Mouse (Mus musculus) layer of hippocampus, adult 9-11 months (tissue): ENCODE measurements at regions not wholly inside any gene's neighbourhood (a gene's known extent, or its start where the extent isn't known, plus 50 kb on each side); places are given as distances from the start of the nearest gene placed in this dataset.

Experiments used
- DNase-seq: peaks from one replicate; pipeline ENCODE4 v3.0.0; 2022

DNA sequence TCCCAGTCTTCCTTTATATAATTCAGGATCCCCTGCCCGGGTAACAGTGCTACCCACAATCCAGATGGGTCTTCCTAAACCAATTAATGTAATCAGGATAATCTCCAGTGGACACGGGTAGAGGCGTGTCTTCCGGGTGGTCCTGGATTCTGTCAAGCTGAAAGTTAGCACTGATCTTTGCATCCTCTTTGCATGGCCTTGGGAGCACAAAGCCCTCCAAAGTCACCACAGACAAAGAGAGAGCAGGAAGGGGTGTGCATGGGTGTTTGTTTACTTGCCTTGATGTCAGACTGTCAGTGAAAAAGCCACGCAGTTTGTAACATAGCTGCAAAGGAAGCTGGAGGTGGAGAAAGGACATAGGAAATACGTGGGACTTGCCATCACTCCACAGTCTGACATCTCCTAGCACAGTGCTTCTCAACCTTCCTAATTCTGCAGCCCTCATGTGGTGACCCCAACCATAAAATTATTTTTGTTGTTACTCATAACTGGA lies 208.0 kb downstream of the Rplp1 start:
- no peak for DNase-seq

DNA sequence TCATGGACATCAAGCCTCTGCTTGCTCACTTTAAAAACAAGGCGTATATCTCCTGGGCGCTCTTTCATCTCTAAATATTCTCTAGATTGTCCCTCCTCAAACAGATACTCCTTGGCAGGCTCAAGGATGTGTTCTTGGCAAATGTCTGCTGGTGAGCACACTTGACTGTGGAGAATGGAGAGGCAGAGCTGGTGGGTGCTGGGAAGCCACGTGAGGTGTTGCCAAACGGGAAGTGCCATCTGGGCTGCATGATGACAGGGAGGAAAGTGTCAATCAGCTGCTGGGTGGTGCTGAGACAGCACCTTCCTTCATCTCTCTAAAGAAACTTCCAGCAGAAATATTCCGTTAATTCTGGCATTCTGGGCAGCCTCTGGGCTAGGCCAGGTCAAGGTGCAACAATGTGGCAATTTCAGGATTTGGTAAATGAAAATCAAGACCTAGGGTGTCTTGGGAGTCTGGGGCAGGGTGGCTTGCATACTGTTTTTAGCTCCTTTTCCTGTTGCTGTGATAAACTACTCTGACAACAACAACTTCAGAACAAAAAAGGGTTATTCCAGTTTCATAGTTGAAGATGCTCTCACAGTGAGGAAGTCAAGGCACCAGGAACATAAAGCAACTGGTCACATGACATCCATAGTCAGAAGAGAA lies 208.6 kb downstream of the Rplp1 start:
- DNase-seq = peak; percentile 88

DNA sequence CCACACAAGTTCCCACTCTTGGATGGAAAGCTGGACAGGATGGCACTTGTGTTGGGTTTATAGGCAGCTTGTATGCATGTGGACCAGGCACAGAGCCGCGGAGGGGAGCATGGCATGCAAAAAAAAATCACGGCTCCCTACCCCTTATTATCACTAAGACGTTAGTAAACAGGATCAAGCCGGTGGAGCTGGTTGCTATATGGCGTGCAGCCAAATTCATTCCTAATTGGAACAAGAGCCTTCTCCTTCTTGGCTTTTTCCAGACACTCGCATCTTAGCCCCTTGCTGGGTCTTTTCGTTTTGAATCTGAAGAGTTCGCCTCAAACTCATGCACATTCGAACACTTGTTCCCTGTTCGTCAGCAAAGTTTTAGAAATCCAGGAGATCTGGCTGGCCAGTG lies 211.0 kb downstream of the Rplp1 start:
- no peak for DNase-seq

DNA sequence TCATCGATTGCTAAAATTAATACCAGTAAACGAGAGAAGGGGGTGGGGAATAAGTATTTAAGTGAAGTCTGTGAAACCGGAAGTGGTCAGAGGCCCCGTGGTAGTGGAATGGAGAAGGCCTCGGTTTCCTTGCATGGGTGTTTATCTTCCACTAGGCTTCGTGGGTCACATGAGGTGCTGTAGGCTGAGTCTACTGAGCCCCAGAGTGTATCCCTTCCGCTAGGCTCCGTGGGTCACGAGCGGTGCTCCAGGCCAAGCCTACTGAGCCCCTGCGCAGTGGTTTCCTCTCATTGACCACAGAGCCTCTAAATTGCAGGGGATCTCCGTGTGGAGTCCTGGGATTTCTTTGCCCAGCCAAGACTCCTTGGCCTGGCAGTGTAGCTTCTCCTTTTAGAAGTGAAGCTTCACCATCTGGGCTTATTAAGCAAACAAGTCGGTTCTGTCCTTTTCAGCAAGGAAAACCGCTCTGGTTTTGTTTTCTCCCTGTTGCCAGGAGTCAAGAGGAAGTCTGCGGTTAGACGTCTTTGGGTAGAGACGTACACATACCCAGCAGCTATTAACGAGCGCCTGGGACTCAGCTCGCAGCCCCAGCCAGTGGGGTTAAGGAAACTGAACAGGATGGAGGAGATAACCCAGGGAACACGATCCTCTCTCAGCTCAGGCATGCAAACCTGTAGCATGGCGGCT lies 211.9 kb downstream of the Rplp1 start:
- DNase-seq = peak; percentile 75

GRCm38 (mm10) chr9:61700576-61700975 lies 213.8 kb downstream of the Rplp1 start:
- no peak for DNase-seq

GRCm38 (mm10) chr9:61699618-61700017 lies 214.7 kb downstream of the Rplp1 start:
- no peak for DNase-seq

GRCm38 (mm10) chr9:61697959-61698358 lies 216.4 kb downstream of the Rplp1 start:
- peak; percentile 44 for DNase-seq

- DNase-seq = no peak
Measured at GRCm38 (mm10) chr9:61696831-61697230, 217.5 kb downstream of the Rplp1 start.

- DNase-seq = no peak
Measured at GRCm38 (mm10) chr9:61695821-61696220, 218.5 kb downstream of the Rplp1 start.

GRCm38 (mm10) chr9:61695381-61695791 lies 219.0 kb downstream of the Rplp1 start:
- no peak for DNase-seq

GRCm38 (mm10) chr9:61694206-61694605 lies 220.1 kb downstream of the Rplp1 start:
- DNase-seq = no peak

- DNase-seq = no peak
Measured at GRCm38 (mm10) chr9:61690786-61691185, 223.6 kb downstream of the Rplp1 start.

DNA sequence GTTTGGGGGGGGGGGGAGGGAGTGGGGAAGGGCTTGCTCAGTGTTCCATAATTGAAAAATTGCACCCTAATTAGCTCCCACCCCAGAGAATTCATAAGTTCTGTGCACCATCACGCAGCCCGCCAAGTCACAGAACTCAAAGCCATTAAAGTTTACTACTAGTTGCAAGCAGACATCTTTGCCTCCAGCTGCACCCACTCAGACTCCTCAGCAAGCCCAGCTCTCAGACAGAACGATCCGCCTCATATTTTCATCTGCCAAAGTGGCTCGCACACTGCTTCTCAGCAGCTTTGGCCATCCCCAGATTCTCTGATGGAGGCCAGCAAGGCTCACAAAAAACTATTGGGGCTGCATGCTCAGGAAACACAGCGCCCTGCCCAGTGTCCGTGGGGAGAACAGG lies 224.4 kb downstream of the Rplp1 start:
- DNase-seq = no peak

GRCm38 (mm10) chr9:61689516-61689915 lies 224.8 kb downstream of the Rplp1 start:
- no peak for DNase-seq

DNA sequence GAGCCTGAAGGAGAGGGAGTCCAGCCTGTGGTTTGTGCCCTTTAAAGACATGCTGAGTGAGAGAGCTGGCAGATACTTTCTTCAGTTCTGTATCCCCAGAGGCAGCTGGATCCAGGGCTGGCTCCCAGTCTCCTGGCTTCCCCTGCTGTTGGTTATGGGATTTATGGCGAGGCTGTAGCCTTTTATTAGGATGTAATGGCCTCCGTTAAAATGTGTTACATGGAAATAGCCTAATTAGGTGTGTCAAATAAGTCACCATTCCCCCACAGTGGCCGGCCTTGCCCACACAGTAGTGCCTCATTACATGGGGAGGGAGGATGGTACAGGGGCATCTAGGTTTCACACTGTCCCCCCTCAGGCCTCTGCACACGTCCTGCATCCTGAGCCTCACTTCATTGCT lies 230.8 kb downstream of the Rplp1 start:
- no peak for DNase-seq

DNA sequence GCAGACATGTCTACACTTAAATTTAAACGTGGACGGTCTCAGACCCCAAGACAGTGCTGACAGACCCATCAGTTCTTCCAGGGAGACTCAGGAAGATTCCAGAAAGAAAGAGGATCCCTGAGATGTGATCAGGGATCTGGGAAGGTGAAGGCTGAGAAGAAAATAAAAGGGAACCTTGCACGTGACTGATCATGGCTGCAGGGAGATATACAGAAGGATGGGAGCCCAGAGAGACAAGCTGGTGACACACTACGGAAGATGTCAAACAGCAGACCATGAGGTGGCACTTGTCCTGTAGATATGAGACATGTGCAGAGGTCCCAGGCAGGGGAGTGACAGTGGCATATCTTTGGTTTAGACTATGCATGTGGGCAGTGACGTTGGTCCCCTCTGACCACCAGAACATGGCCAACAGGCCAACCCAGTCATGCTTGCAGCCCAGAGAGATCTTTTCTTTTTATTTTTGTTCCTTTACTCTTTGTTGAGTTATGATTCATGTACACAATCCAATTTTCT lies 231.5 kb downstream of the Rplp1 start:
- no peak for DNase-seq

- no peak for DNase-seq
Measured at GRCm38 (mm10) chr9:61682316-61682715, 232.0 kb downstream of the Rplp1 start.

DNA sequence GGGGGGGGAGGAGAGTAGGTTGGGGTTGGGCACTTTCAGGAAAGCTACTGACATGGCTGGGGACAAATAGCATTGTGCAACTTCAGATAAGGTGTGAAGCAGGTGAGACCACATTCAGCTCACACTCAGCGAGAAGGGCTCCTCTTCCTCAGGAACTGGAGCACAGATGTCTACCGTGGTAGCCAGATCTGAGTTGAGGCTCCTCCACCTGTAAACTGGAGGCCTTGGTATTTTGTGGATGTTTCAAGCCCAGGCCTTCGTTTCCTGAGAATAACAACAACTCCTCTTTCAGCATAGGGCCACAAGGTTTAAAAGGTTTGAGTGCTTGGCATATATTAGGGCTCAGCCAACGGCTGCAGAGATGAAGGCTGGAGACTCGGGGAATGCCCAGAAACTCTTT lies 232.9 kb downstream of the Rplp1 start:
- DNase-seq = no peak

GRCm38 (mm10) chr9:61680911-61681311 lies 233.4 kb downstream of the Rplp1 start:
- no peak for DNase-seq

DNA sequence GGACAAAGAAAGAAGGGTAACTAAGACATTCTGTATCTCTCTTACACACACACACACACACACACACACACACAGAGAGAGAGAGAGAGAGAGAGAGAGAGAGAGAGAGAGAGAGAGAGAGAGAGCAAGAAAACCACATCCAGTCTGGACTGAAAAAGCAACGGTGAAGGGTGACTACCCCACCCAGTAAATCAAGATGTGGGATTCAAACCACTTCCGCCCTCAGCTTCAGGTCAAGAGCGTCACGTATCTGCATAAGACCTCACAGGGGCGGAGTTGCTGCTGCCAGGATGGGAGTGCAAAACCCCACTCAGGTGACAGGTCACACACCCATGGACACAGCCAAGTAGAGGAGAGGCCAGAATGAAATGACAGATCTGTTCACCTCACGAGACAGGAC lies 234.7 kb downstream of the Rplp1 start:
- no peak for DNase-seq

DNA sequence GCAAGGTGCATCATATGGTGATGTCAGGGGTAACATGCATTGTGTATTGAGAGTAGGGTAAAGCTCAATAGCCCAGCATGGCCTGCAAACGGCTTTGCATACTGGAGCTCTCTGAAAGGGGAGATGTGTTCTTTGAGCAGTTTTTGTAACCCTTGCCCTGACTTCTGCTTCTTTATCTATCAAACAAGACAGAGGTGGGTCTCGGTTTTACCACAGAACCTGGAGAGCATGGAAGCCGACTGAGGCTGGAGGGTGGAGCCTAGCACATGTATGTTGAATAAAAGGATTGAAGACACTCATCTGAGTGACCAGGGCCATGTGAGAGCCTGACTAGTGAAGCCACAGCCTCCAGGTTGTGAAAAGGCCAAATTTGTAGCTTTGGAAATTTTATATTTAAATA lies 236.7 kb downstream of the Rplp1 start:
- no peak for DNase-seq

DNA sequence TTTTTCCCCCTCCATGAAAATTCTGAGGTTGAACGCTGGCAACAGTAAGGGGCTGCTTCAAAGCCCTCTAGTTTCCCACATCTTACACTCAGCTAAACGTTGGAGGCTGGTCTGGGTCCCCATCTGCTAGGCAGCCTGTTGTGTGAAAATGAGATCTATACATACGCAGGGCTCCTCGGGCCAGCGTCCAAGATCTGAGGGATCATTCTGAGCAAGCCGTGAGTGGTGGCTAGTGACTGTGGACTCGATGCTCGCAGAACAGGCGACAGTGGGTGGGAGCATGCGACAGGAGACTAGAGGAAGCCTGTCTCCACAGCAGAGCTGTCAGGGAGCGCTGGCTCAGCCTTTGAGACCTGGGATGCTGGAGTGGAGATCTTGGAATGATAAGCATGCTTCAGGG lies 237.3 kb downstream of the Rplp1 start:
- peak; percentile 77 for DNase-seq

GRCm38 (mm10) chr9:61675366-61675765 lies 239.0 kb downstream of the Rplp1 start:
- DNase-seq = no peak

DNA sequence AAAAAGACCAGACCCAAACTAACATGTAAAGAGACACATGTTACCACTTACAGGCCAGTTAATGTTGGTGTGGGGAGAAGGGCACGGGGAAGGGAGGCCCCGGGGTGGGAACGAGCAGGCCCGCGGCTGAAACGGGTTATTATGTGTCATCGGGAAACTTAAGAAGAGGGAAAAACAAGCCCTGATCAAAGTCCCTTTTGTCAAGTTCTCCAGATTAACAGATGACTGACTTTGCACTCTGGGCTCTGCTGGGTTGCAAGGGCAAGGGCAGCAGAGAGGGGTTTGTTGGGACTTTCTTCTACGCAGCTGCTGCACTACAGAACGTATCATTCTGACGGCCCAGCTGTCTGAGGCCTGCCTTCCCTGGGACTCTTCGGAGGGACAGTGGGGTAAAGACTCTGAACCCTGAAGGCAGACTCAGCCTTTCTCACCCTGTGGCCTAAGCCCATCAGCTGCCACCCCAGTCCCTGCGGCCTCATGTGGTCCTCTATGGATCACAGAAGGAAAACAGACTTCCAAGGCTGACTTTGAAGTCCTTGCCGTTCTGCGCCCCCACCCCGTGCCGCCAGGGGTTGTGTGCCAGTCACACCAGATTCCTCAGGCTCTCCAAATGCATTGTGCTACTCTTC lies 240.7 kb downstream of the Rplp1 start:
- DNase-seq = no peak
